Mouse (Mus musculus): ENCODE results near the gene Plb1. TPM values are rescaled to one million over a fixed set of nuclear protein-coding genes. Genes with fewer than 3 reads are reported as not detected.

Plb1 gene
- polyA plus RNA-seq, 1 experiment from 2014 or later, result 0.15 TPM

GRCm38 (mm10) chr5:32217477-32217876 lies 15.0 kb upstream of the Plb1 start:
- Histone ChIP-seq H3K4me1 (ENCODE audit: control insufficient read depth, insufficient read depth, low read length) (no peaks in the 10 kb centered on the region), H3K36me3 (ENCODE audit: control insufficient read depth, insufficient read depth, low read length) (no peaks in the 10 kb centered on the region), H3K4me2 (ENCODE audit: low read depth) (no peak overlapping the region), H3K27me3 (ENCODE audit: control insufficient read depth, insufficient read depth, low read length) (no peaks in the 10 kb centered on the region), H3K27ac (ENCODE audit: low read depth, low read length) (no peak overlapping the region), H3K9ac (ENCODE audit: low read length) (no peak overlapping the region), H3K4me3 (ENCODE audit: low read depth, low read length) (no peak overlapping the region), H3K9me3 (ENCODE audit: control insufficient read depth, low read length) (no peaks in the 10 kb centered on the region)
- 78% methylated on average over 8 of the region's 8 CpGs for WGBS
- DNase-seq (ENCODE audit: low spot score) (no peak), ATAC-seq (ENCODE audit: insufficient read depth, low FRiP score, low TSS enrichment) (no peak)

DNA sequence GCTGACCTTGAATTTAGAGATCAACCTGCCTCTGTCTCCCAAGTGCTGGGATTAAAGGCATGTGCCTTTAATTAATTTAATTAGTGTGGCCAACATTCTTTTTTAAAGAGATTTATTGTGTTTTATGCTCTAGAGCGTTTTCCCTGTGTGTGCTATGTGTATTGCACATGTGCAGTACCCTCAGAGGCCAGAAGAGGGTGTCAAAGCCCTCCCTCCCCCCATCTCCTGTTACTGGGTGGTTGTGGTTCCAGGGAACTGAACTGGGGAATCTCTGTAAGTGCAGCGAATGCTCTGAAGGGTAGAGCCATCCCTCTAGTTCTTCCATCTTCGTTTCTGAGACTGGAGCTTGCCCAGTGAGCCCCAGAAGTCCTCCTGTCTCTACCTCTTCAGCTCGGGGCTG lies 2.1 kb upstream of the Plb1 start:
- WGBS, result 41% methylated on average over 4 of the region's 4 CpGs
- H3K4me1 ChIP-seq (ENCODE audit: control insufficient read depth, insufficient read depth, low read length), result no peaks in the 10 kb centered on the region
- H3K27ac ChIP-seq (ENCODE audit: low read depth, low read length), result no peak overlapping the region
- no peak overlapping the region for H3K9ac ChIP-seq (ENCODE audit: low read length)
- DNase-seq (ENCODE audit: low spot score), result peak; percentile 44
- no peaks in the 10 kb centered on the region for H3K27me3 ChIP-seq (ENCODE audit: control insufficient read depth, insufficient read depth, low read length)
- ATAC-seq (ENCODE audit: insufficient read depth, low FRiP score, low TSS enrichment), result no peak
- H3K4me3 ChIP-seq (ENCODE audit: low read depth, low read length), result no peak overlapping the region
- no peaks in the 10 kb centered on the region for H3K9me3 ChIP-seq (ENCODE audit: control insufficient read depth, low read length)
- H3K4me2 ChIP-seq (ENCODE audit: low read depth), result no peak overlapping the region
- no peaks in the 10 kb centered on the region for H3K36me3 ChIP-seq (ENCODE audit: control insufficient read depth, insufficient read depth, low read length)

GRCm38 (mm10) chr5:32239337-32239736 lies 6.8 kb downstream of the Plb1 start:
- ATAC-seq (ENCODE audit: insufficient read depth, low FRiP score, low TSS enrichment), result no peak
- Histone ChIP-seq H3K4me1 (ENCODE audit: control insufficient read depth, insufficient read depth, low read length) (no peaks in the 10 kb centered on the region), H3K4me3 (ENCODE audit: low read depth, low read length) (no peak overlapping the region), H3K27me3 (ENCODE audit: control insufficient read depth, insufficient read depth, low read length) (no peaks in the 10 kb centered on the region), H3K4me2 (ENCODE audit: low read depth) (no peak overlapping the region), H3K36me3 (ENCODE audit: control insufficient read depth, insufficient read depth, low read length) (no peaks in the 10 kb centered on the region), H3K9ac (ENCODE audit: low read length) (no peak overlapping the region), H3K27ac (ENCODE audit: low read depth, low read length) (no peak overlapping the region), H3K9me3 (ENCODE audit: control insufficient read depth, low read length) (no peaks in the 10 kb centered on the region)
- 85% methylated on average over 2 of the region's 2 CpGs for WGBS
- no peak for DNase-seq (ENCODE audit: low spot score)

- no peak overlapping the region for H3K4me3 ChIP-seq (ENCODE audit: low read depth, low read length)
- 68% methylated on average over 2 of the region's 2 CpGs for WGBS
These were observed 8.2 kb downstream of the Plb1 start for GRCm38 (mm10) chr5:32240741-32241140.

DNA sequence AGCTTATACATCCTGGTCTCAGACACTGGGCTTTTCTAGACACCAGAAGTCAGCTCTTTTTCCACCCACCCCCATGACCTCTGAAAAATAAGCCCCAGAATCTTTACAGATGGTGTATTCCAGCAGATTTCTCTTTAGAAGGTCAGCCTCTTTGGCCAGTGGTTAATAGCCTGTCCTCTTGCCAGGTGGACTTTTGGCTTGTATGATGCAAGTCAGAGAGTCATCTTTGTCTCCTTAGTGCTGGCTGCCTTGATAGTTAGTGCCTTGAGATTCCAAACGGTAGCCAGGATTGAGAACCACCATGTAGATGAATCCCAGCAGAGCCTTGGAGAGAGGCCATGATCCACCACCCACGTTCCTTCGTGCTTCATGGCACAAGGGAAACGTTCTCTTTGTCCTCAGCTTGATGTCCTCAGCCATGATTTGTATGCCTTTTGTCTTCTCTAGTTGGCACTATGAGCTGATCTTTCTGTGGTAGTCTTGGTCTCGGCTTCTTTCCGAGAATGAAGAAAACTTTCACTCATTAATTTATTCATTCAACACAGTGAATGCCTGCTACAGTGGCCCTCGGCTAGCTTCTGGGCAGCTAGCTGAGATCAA lies 10.9 kb downstream of the Plb1 start:
- 79% methylated on average over 7 of the region's 7 CpGs for WGBS
- no peak for ATAC-seq (ENCODE audit: insufficient read depth, low FRiP score, low TSS enrichment)

More at GRCm38 (mm10) chr5:32240741-32241140, 8.2 kb downstream of the Plb1 start:
- H3K27ac ChIP-seq (ENCODE audit: low read depth, low read length), result no peak overlapping the region
- H3K9ac ChIP-seq (ENCODE audit: low read length), result no peak overlapping the region
- H3K4me1 ChIP-seq (ENCODE audit: control insufficient read depth, insufficient read depth, low read length), result no peaks in the 10 kb centered on the region
- H3K4me2 ChIP-seq (ENCODE audit: low read depth), result no peak overlapping the region
- no peaks in the 10 kb centered on the region for H3K36me3 ChIP-seq (ENCODE audit: control insufficient read depth, insufficient read depth, low read length)
- H3K9me3 ChIP-seq (ENCODE audit: control insufficient read depth, low read length), result no peaks in the 10 kb centered on the region
- ATAC-seq (ENCODE audit: insufficient read depth, low FRiP score, low TSS enrichment) (no peak), DNase-seq (ENCODE audit: low spot score) (no peak)
- no peaks in the 10 kb centered on the region for H3K27me3 ChIP-seq (ENCODE audit: control insufficient read depth, insufficient read depth, low read length)

DNA sequence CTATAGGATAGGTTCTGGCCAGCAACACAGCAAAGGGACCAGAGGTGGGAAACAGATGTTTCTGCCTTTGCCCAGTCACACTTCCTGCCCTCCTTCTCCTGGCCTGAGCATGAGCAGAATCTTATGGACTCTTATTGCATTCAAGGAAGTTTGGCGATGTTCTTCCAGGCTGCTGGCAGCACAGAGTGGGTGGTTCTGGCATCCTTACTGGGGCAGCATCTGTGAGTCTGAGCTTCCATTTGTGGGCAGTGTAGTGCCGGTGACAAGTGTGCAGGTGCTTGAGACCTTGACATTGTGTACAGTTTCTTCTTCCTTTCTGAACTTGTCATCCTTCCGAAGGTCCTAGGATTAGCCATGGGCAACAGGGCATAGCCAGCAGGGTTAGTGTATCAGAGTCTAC lies 12.9 kb downstream of the Plb1 start:
- no peak overlapping the region for H3K4me2 ChIP-seq (ENCODE audit: low read depth)
- H3K4me1 ChIP-seq (ENCODE audit: control insufficient read depth, insufficient read depth, low read length), result no peaks in the 10 kb centered on the region
- H3K27me3 ChIP-seq (ENCODE audit: control insufficient read depth, insufficient read depth, low read length), result no peaks in the 10 kb centered on the region
- H3K9ac ChIP-seq (ENCODE audit: low read length), result no peak overlapping the region
- no peaks in the 10 kb centered on the region for H3K9me3 ChIP-seq (ENCODE audit: control insufficient read depth, low read length)
- 89% methylated on average over 3 of the region's 3 CpGs for WGBS
- H3K36me3 ChIP-seq (ENCODE audit: control insufficient read depth, insufficient read depth, low read length), result no peaks in the 10 kb centered on the region
- no peak for DNase-seq (ENCODE audit: low spot score)
- no peak for ATAC-seq (ENCODE audit: insufficient read depth, low FRiP score, low TSS enrichment)
- no peak overlapping the region for H3K4me3 ChIP-seq (ENCODE audit: low read depth, low read length)
- no peak overlapping the region for H3K27ac ChIP-seq (ENCODE audit: low read depth, low read length)

More for the DNA sequence above, 10.9 kb downstream of the Plb1 start:
- Histone ChIP-seq H3K9ac (ENCODE audit: low read length) (no peak overlapping the region), H3K4me3 (ENCODE audit: low read depth, low read length) (no peak overlapping the region), H3K4me2 (ENCODE audit: low read depth) (no peak overlapping the region), H3K36me3 (ENCODE audit: control insufficient read depth, insufficient read depth, low read length) (no peaks in the 10 kb centered on the region), H3K9me3 (ENCODE audit: control insufficient read depth, low read length) (no peaks in the 10 kb centered on the region), H3K27me3 (ENCODE audit: control insufficient read depth, insufficient read depth, low read length) (no peaks in the 10 kb centered on the region), H3K27ac (ENCODE audit: low read depth, low read length) (no peak overlapping the region), H3K4me1 (ENCODE audit: control insufficient read depth, insufficient read depth, low read length) (no peaks in the 10 kb centered on the region)
- DNase-seq (ENCODE audit: low spot score), result no peak

DNA sequence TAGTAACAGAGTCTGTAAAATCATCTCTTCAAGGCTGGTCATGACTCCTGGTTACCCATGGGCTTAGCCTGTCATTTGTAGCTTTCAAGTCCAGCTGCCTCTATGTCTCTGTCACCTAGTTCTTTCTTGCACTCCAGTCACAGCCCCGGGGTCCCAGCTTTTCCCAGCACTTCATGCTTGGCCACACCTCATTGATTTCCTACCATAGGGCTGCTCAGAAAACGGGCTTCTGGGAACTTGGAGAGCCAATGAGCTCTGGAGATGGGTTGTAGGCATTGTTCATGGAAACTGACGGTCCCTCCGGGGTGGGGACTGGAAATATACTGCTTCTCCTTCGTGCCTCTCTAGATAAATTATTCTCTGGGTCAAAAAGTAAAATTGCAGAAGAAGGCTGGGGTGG lies 28.2 kb downstream of the Plb1 start:
- ATAC-seq (ENCODE audit: insufficient read depth, low FRiP score, low TSS enrichment), result no peak
- Histone ChIP-seq H3K27me3 (ENCODE audit: control insufficient read depth, insufficient read depth, low read length) (no peaks in the 10 kb centered on the region), H3K36me3 (ENCODE audit: control insufficient read depth, insufficient read depth, low read length) (no peaks in the 10 kb centered on the region), H3K4me2 (ENCODE audit: low read depth) (no peak overlapping the region), H3K4me3 (ENCODE audit: low read depth, low read length) (no peak overlapping the region), H3K27ac (ENCODE audit: low read depth, low read length) (no peak overlapping the region), H3K4me1 (ENCODE audit: control insufficient read depth, insufficient read depth, low read length) (no peaks in the 10 kb centered on the region), H3K9ac (ENCODE audit: low read length) (no peak overlapping the region), H3K9me3 (ENCODE audit: control insufficient read depth, low read length) (no peaks in the 10 kb centered on the region)
- DNase-seq (ENCODE audit: low spot score), result no peak
- 49% methylated on average over 5 of the region's 5 CpGs for WGBS

DNA sequence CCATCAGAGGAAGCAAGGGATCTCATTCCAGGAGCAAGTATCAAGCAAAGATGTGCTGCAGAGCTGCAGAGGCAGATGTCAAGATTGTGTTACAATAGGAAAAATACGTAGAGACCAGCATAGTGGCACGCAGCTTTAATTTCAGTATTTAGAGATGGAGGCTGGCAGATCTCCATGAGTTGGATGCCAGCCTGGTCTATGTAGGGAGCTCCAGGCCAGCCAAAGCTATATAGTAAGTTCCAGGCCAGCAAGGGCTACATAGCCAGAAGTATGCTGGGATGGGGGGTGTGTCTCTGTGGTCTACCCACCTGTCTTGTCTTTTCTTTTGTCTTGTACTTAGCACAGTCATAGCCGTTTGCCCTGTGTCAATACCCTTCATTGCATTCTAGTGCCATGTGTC lies 28.7 kb downstream of the Plb1 start:
- Histone ChIP-seq H3K9me3 (ENCODE audit: control insufficient read depth, low read length) (no peaks in the 10 kb centered on the region), H3K27ac (ENCODE audit: low read depth, low read length) (no peak overlapping the region), H3K4me3 (ENCODE audit: low read depth, low read length) (no peak overlapping the region), H3K27me3 (ENCODE audit: control insufficient read depth, insufficient read depth, low read length) (no peaks in the 10 kb centered on the region), H3K36me3 (ENCODE audit: control insufficient read depth, insufficient read depth, low read length) (no peaks in the 10 kb centered on the region), H3K9ac (ENCODE audit: low read length) (no peak overlapping the region), H3K4me2 (ENCODE audit: low read depth) (no peak overlapping the region), H3K4me1 (ENCODE audit: control insufficient read depth, insufficient read depth, low read length) (no peaks in the 10 kb centered on the region)
- ATAC-seq (ENCODE audit: insufficient read depth, low FRiP score, low TSS enrichment) (no peak), DNase-seq (ENCODE audit: low spot score) (no peak)
- WGBS, result 89% methylated on average over 3 of the region's 3 CpGs

DNA sequence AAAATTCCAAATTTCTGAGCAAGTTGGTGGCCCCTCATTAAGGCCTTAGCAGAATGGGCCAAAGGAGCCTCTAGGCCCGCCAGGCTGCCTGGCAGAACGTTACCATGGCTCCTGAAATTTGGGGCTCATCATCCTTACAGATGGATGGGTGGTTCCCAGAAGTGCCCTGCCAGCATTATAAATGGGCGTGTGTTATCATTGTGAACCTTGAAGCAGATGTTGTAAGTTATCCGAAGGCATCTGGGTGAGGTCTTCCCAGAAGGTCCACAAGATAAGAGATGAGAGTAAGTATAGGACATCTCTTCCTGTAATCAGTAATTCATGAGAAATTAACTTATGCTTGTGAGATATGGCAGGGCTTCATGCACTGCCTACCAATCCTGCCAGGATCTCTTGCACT lies 30.0 kb downstream of the Plb1 start:
- DNase-seq (ENCODE audit: low spot score), result no peak
- H3K27me3 ChIP-seq (ENCODE audit: control insufficient read depth, insufficient read depth, low read length), result no peaks in the 10 kb centered on the region
- no peak overlapping the region for H3K9ac ChIP-seq (ENCODE audit: low read length)
- H3K36me3 ChIP-seq (ENCODE audit: control insufficient read depth, insufficient read depth, low read length), result no peaks in the 10 kb centered on the region
- H3K27ac ChIP-seq (ENCODE audit: low read depth, low read length), result no peak overlapping the region
- H3K4me3 ChIP-seq (ENCODE audit: low read depth, low read length), result no peak overlapping the region
- no peak for ATAC-seq (ENCODE audit: insufficient read depth, low FRiP score, low TSS enrichment)
- 82% methylated on average over 4 of the region's 4 CpGs for whole genome bisulfite sequencing
- H3K9me3 ChIP-seq (ENCODE audit: control insufficient read depth, low read length), result peaks cover 2% of the 10 kb centered on the region; the same call in 1 of the 2 replicates
- no peaks in the 10 kb centered on the region for H3K4me1 ChIP-seq (ENCODE audit: control insufficient read depth, insufficient read depth, low read length)
- no peak overlapping the region for H3K4me2 ChIP-seq (ENCODE audit: low read depth)
